Mouse (Mus musculus) CD4-positive, CD25-positive, alpha-beta regulatory T cell, adult 4 months (primary cell): ENCODE measurements around the gene Nfia. TPM values are rescaled to one million over a fixed set of nuclear protein-coding genes. Genes with fewer than 3 reads are reported as not detected.
A peak's percentile ranks its signal among the peaks of the same experiment; 100 is the strongest.

Experiments
- ATAC-seq: one replicate; pipeline ENCODE4 v1.8.0; 2017
- polyA plus RNA-seq, 2 experiments: library from polyadenylated mRNA; unstranded; fragments of 100-300 nt; shearing (Covaris generic); gene quantifications; one replicate each; pipeline ENCODE4 v1.2.1; 2017

Nfia gene
- polyA plus RNA-seq, 2 experiments from 2014 or later, result 13.1 to 19.9 TPM

DNA sequence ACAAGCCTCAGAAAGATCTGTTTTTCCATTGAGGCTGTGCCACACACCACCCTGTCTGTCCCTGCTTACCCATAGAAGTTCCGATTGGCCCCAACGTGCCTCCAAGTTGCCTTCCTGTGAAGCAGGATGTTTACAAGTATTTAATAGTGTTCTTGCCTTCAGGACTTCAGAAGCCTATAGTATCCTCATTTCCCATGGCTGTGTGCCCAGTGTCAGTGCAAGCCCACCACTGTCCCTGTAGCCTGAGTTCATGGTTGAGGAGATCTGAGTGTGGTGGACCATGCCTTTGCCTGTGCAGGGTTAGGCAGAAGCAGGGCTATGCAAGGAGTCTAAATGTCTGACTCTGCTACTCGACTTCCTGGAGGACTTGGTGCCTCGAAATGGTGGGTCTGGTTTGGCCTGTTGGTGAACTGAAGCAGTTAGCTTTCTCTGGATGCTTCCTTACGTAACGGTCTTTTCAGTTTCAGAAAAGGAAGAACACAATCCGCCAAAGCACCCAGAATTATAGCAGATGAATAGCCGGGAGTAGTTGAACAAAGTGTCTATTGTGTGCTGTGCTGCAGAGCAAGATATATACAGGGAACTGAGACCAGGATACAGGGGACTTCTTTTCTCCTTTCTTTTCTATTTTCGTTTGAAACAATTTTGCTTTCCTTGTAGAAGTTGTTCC is 99.4 kb downstream of the Nfia start:
- ATAC-seq, result peak; percentile 88

GRCm38 (mm10) chr4:97874916-97875315 is 102.4 kb downstream of the Nfia start:
- no peak for ATAC-seq

GRCm38 (mm10) chr4:97875901-97876300 is 103.4 kb downstream of the Nfia start:
- ATAC-seq, result no peak

DNA sequence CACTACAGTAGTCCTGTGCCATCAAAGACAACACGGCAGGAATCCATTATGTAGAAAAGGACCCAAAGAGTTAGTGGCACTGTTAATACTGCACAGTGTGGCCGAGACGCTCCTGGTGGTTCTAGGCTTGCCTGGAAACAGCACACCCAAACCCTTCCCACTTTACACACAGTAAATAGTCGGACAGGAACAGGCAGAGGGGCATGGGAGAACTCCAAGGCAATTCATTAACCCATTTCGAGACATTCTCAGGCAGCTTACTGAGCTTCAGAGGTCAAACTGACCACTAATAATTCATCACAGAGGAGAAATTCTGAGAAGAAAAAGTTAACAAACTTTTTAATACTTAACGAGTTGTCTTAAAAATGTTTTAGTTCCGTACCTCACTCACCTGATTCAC is 107.2 kb downstream of the Nfia start:
- no peak for ATAC-seq

- no peak for ATAC-seq
These were observed 107.9 kb downstream of the Nfia start for GRCm38 (mm10) chr4:97880120-97881055.

- ATAC-seq, result peak; percentile 78
These were observed 113.0 kb downstream of the Nfia start for GRCm38 (mm10) chr4:97885574-97885973.

DNA sequence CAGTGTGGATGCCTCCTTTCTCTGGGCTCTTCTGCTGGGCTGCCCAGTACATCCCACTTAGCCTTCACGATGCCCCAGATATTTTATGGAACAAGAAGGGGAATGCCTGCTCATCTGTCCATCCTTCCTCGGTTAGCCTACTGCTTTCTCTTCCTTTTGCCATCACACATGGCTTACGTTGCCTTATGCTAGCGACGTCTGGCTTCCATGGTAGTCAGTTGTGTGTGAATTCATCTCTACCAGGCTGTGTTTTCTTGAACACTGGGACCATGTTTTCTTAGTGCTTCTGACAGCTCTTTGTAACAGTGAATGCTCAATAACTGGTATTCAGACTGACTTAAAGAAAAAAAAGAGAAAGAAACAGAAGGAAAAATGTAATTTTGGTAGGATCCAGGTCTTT is 113.7 kb downstream of the Nfia start:
- no peak for ATAC-seq

DNA sequence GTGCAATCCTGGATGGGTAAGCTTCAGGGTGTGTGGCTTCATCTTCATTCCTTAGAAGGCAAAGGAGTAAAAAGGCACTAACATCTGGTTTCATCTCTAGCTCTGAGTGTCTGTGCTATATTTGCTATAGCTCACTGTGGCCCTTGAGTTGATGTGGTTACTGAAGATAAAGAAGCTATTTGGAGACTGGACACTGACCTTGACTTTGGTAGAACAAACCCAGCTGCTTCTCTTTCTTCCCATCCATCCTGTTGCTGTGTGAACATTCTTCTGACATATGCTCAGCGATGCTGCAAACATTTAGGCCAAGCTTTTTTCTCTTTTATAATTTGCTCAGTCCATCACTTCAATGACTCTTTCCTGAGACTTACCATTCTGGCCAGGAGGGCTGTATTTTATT is 114.7 kb downstream of the Nfia start:
- ATAC-seq, result no peak

- no peak for ATAC-seq
These were observed 118.5 kb downstream of the Nfia start for GRCm38 (mm10) chr4:97891063-97891462.

- ATAC-seq, result no peak
These were observed 119.1 kb downstream of the Nfia start for GRCm38 (mm10) chr4:97891611-97892010.

GRCm38 (mm10) chr4:97893915-97894884 is 121.7 kb downstream of the Nfia start:
- ATAC-seq, result no peak

- no peak for ATAC-seq
These were observed 123.4 kb downstream of the Nfia start for GRCm38 (mm10) chr4:97895940-97896339.

DNA sequence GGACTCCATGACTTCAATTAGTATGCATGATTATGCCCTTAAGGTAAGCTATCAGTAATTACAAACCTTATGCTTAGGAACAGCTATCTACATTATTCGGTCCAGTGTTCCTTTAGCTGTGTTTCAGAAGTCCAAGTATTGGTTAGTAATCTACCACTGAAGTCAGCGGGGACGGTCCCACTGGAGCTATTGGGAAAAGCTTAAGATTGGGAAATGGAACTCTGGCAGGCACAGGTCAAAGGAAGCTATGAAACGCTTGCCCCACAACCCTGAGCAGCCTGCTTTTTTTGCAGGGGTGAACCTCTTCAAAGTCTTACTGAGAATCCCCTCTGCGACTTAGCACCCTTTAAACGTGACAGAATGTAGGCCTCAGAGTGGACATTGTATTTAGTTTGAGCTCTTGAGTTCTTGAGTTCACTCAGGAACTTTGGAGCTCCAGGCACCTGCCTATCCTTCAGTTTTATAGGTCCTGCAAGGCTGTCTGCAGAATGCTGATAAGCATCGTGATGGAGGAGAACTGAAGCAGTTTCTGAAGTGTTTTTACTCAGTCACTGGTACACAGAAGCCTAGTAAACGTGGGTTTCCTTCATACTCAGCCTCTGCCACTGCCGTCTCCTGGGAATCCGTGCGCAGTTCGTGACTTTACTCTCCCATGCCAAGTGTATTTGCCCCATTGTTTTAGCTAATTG is 127.9 kb downstream of the Nfia start:
- ATAC-seq, result no peak

GRCm38 (mm10) chr4:97905826-97906225 is 133.3 kb downstream of the Nfia start:
- no peak for ATAC-seq

GRCm38 (mm10) chr4:97908576-97909147 is 136.1 kb downstream of the Nfia start:
- no peak for ATAC-seq

GRCm38 (mm10) chr4:97910115-97910776 is 137.7 kb downstream of the Nfia start:
- ATAC-seq, result no peak

GRCm38 (mm10) chr4:97910777-97911580 is 138.4 kb downstream of the Nfia start:
- ATAC-seq, result no peak

DNA sequence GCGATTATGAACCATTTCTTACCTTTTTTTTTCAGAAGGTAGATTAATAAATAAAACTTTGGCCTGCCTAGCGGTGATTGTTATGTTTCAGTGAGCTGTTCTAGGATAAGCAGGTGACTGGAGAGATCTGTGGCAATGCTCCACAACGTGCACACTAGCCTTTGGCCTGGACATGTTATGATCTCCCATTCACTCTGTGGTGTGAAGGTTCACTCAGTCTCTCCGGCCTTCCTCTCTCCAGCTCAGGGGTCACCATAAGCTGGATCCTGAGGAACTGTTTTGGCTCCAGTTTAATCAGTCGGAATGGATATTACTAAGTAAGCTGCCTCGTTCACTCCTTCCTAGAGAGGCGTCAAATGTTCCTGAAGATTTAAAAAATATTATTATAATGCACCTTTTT is 139.2 kb downstream of the Nfia start:
- ATAC-seq, result no peak

GRCm38 (mm10) chr4:97912155-97912554 is 139.6 kb downstream of the Nfia start:
- no peak for ATAC-seq

DNA sequence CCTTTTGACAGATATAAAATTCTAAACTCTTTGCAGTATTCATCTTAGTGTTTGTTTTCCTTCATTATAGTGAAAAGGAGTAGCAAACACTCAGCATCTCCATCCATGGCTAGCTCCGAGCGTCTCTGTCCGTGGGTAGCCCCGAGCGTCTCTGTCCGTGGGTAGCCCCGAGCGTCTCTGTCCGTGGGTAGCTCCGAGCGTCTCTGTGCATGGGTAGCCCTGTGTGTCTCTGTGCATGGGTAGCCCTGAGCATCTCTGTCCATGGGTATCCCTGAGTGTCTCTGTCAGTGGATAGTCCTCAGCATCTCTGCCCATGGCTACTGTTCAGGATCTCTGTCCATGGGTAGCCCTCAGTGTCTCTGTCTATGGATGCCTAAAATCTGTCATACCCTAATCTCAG is 140.0 kb downstream of the Nfia start:
- ATAC-seq, result no peak
